Mouse (Mus musculus) erythroblast, embryonic 14.5 days (primary cell): ENCODE results near the gene Tent5b.

Experiments
- GATA1 ChIP-seq: IDR thresholded peaks from 2 replicates; pipeline ENCODE4 v1.6.1; 2012; ENCODE audit warnings: low read length, inconsistent platforms, mixed read lengths
- TAL1 ChIP-seq: IDR thresholded peaks from 3 replicates; pipeline ENCODE4 v1.6.1; 2012; ENCODE audit warnings: low read length, inconsistent platforms, mixed read lengths

DNA sequence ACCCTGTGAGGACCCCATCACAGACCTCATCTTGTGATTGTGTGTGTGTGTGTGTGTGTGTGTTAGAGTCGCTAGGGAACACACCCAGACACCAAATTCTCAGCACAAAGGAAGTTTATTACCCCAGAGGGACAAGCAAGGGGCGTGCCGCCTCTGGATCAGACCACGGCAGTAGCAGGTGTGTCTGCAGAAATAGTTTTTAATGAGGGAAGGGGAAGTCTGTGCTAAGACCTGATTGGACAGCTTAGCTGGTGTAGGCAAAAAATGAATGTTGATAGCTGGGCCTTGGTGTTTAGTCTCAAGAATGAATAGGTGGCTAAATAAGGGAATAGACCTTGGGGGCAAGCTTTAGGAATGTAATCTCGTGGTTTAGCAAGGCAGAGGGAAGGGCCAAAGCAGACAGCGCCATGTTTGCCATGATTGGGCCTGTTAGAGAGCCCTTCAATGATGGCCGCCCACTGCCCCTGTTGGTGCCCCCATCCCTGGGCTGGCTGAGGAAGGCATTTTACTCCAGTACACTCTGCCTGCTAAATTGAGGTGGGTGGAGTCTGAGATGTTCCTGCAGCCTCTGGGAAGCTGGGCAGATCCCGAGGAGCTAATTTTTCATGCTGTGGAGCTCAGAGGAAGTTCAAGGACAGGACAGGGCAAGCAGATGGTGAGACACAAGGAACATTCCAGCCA, 31.1 kb upstream of the Tent5b start:
- TF ChIP-seq GATA1 (no peak), TAL1 (no peak)
